Comparison of ENCODE assay signal across 14 mouse cellular contexts in genomic region chr11:100404456-100405074, GRCm38 (mm10). TPM values are rescaled to one million over a fixed set of nuclear protein-coding genes. Genes with fewer than 3 reads are reported as not detected.
"Had no signal": no experiment of that assay in that cellular context is flagged by ENCODE, and none has a peak within 500 bp of the region (broad histone marks: within the 10 kb centered on the region; RNA-seq: fewer than 3 reads in every experiment).

No protein-coding gene starts in this region.

- H3K36me3 ChIP-seq: liver, embryonic 15.5 days; midbrain, embryonic 15.5 days; neural tube, embryonic 12.5 days had no signal

- H3K4me2 ChIP-seq: liver, embryonic 11.5 days; liver, embryonic 15.5 days; lung, embryonic 14.5 days; midbrain, embryonic 11.5 days; midbrain, embryonic 15.5 days; neural tube, embryonic 12.5 days had no signal

- H3K4me3 ChIP-seq: left cerebral cortex, adult 2 months; limb, embryonic 10.5 days; liver, embryonic 15.5 days; megakaryocyte, embryonic 14.5 days; midbrain, embryonic 15.5 days; neural tube, embryonic 12.5 days had no signal

- H3K27ac ChIP-seq: left cerebral cortex, adult 2 months; limb, embryonic 10.5 days; liver, embryonic 15.5 days; macrophage; midbrain, embryonic 15.5 days; neural tube, embryonic 12.5 days had no signal

- H3K9me3 ChIP-seq: limb, embryonic 10.5 days; liver, embryonic 15.5 days; megakaryocyte, embryonic 14.5 days; midbrain, embryonic 15.5 days; neural tube, embryonic 12.5 days had no signal

- H3K9ac ChIP-seq: liver, embryonic 15.5 days; lung, embryonic 14.5 days; midbrain, embryonic 15.5 days; neural tube, embryonic 12.5 days had no signal

- DNase-seq: kidney, postnatal 25 days; lung, embryonic 14.5 days; thymus, postnatal 4 days had no signal

- H3K27me3 ChIP-seq: liver, embryonic 15.5 days; midbrain, embryonic 15.5 days; neural tube, embryonic 12.5 days had no signal

- ATAC-seq: midbrain, embryonic 15.5 days had no signal

RNA-seq across cellular contexts. Expression of gene P3h4, which starts 10.1 kb away (rescaled TPM):
- total RNA-seq: neutrophil, adult 5-6 weeks had no signal

RNA-seq across cellular contexts. Expression of gene Fkbp10, which starts 10.9 kb away (rescaled TPM):
- total RNA-seq: neutrophil, adult 5-6 weeks had no signal
- polyA plus RNA-seq: macrophage had no signal

RNA-seq across cellular contexts. Expression of gene Klhl10, which starts 37.2 kb away (rescaled TPM):
- total RNA-seq: monocyte, adult 5-6 weeks had no signal
